Mouse (Mus musculus) stomach, postnatal 0 days (tissue): Measurements from ENCODE around the gene Cd81. TPM values are rescaled to one million over a fixed set of nuclear protein-coding genes. Genes with fewer than 3 reads are reported as not detected.

ENCODE experiments used
- ATAC-seq: fragments of 200-750 bp; cut with Nextera tagmentation; 2 replicates; pipeline ENCODE4 v1.8.0; 2017; ENCODE audit not compliant: low FRiP score, low TSS enrichment
- DNase-seq: peaks from one replicate; pipeline ENCODE4 v3.0.0-alpha.2; 2016; ENCODE audit warnings: low spot score
- H3K27ac ChIP-seq: fragments of 300-500 bp; sonication (generic); replicated peaks from 2 replicates; pipeline ENCODE4 v1.5.1; 2014; ENCODE audit warnings: mild to moderate bottlenecking, control low read depth
- H3K27me3 ChIP-seq: fragments of 300-500 bp; sonication (generic); 2 replicates; pipeline ENCODE4 v1.6.1; 2014; ENCODE audit warnings: low read length; ENCODE audit not compliant: control insufficient read depth, insufficient read depth
- H3K36me3 ChIP-seq: fragments of 300-500 bp; sonication (generic); 2 replicates; pipeline ENCODE4 v1.6.1; 2014; ENCODE audit warnings: low read length, mixed read lengths; ENCODE audit not compliant: control insufficient read depth, insufficient read depth
- H3K4me1 ChIP-seq: fragments of 300-500 bp; sonication (generic); replicated peaks from 2 replicates; pipeline ENCODE4 v1.6.1; 2014; ENCODE audit warnings: antibody characterized with exemption; ENCODE audit not compliant: control insufficient read depth, insufficient read depth
- H3K4me2 ChIP-seq: fragments of 300-500 bp; sonication (generic); replicated peaks from 2 replicates; pipeline ENCODE4 v1.6.1; 2014; ENCODE audit warnings: low read depth, mild to moderate bottlenecking, control low read depth, moderate library complexity
- H3K4me3 ChIP-seq: fragments of 300-500 bp; sonication (generic); 2 replicates; pipeline ENCODE4 v1.5.1; 2014; ENCODE audit warnings: low read depth, low read length, control low read depth
- H3K9ac ChIP-seq: fragments of 300-500 bp; sonication (generic); 2 replicates; pipeline ENCODE4 v1.6.1; 2014; ENCODE audit warnings: mild to moderate bottlenecking, low read length, control low read depth, mixed read lengths
- H3K9me3 ChIP-seq: fragments of 300-500 bp; sonication (generic); 2 replicates; pipeline ENCODE4 v1.6.1; 2016; ENCODE audit warnings: low read length; ENCODE audit not compliant: control insufficient read depth
- CTCF ChIP-seq: IDR thresholded peaks from 2 replicates; pipeline ENCODE4 v1.5.1; 2016; ENCODE audit warnings: antibody characterized with exemption, low read depth, mild to moderate bottlenecking, moderate library complexity
- EP300 ChIP-seq: optimal IDR thresholded peaks from 2 replicates; pipeline ENCODE3; 2016; ENCODE audit warnings: antibody characterized with exemption
- WGBS: fragments of 180-500 bp; shearing (Covaris S2); extraction: QIAGEN DNeasy Blood & Tissue Kit; methylation state at CpG from one replicate; pipeline ENCODE4 v1.1.7; 2014; 5-methylcytosine and 5-hydroxymethylcytosine counted together
- polyA plus RNA-seq: library from polyadenylated mRNA; unstranded; fragments of >200 nt; fragmentation: Nextera tagmentation; extraction: Ambion mirVana; gene quantifications from 2 replicates; pipeline ENCODE4 v1.2.1, GENCODE M21; 2015

Cd81 gene
- polyA plus RNA-seq, 1 experiment from 2014 or later = 381 TPM

GRCm38 (mm10) chr7:143017181-143017580 is 35.4 kb upstream of the Cd81 start:
- H3K4me3 ChIP-seq = no peak overlapping the region
- ATAC-seq (no peak), DNase-seq (no peak)
- H3K36me3 ChIP-seq = no peaks in the 10 kb centered on the region
- TF ChIP-seq CTCF (no peak), EP300 (no peak)
- H3K27me3 ChIP-seq = no peaks in the 10 kb centered on the region
- WGBS = 78% methylated on average over 4 of the region's 4 CpGs
- H3K4me2 ChIP-seq = no peak overlapping the region
- H3K9me3 ChIP-seq = no peaks in the 10 kb centered on the region
- H3K9ac ChIP-seq = no peak overlapping the region
- peaks cover 20% of the 10 kb centered on the region for H3K4me1 ChIP-seq
- H3K27ac ChIP-seq = no peak overlapping the region

GRCm38 (mm10) chr7:143020040-143020439 is 32.5 kb upstream of the Cd81 start:
- no peak for ATAC-seq
- no peak overlapping the region for H3K4me2 ChIP-seq
- no peak overlapping the region for H3K27ac ChIP-seq
- TF ChIP-seq EP300 = no peak
- TF ChIP-seq CTCF = no peak
- H3K4me1 ChIP-seq = peaks cover 13% of the 10 kb centered on the region
- H3K9ac ChIP-seq = no peak overlapping the region
- no peaks in the 10 kb centered on the region for H3K9me3 ChIP-seq
- H3K4me3 ChIP-seq = no peak overlapping the region
- no peaks in the 10 kb centered on the region for H3K36me3 ChIP-seq
- DNase-seq = no peak
- H3K27me3 ChIP-seq = no peaks in the 10 kb centered on the region

GRCm38 (mm10) chr7:143020764-143021163 is 31.8 kb upstream of the Cd81 start:
- Histone ChIP-seq H3K36me3 (no peaks in the 10 kb centered on the region), H3K4me3 (no peak overlapping the region), H3K9me3 (no peaks in the 10 kb centered on the region), H3K27me3 (no peaks in the 10 kb centered on the region), H3K4me1 (peaks cover 10% of the 10 kb centered on the region), H3K9ac (no peak overlapping the region), H3K4me2 (no peak overlapping the region), H3K27ac (no peak overlapping the region; the same call in 1 of the 2 replicates)
- DNase-seq (no peak), ATAC-seq (no peak)
- WGBS = 68% methylated on average over 3 of the region's 3 CpGs
- TF ChIP-seq CTCF (no peak), EP300 (no peak)

GRCm38 (mm10) chr7:143021356-143022164 is 31.0 kb upstream of the Cd81 start:
- peak; percentile 89 for ATAC-seq
- H3K27ac ChIP-seq = peak overlapping the region; percentile 69

GRCm38 (mm10) chr7:143023499-143023898 is 29.0 kb upstream of the Cd81 start:
- Histone ChIP-seq H3K36me3 (no peaks in the 10 kb centered on the region), H3K4me3 (no peak overlapping the region), H3K27ac (no peak overlapping the region), H3K4me2 (no peak overlapping the region), H3K9ac (no peak overlapping the region), H3K27me3 (no peaks in the 10 kb centered on the region), H3K9me3 (no peaks in the 10 kb centered on the region), H3K4me1 (no peaks in the 10 kb centered on the region)
- TF ChIP-seq CTCF (no peak), EP300 (no peak)
- no peak for DNase-seq
- ATAC-seq = no peak
- 87% methylated on average over 2 of the region's 2 CpGs for whole genome bisulfite sequencing

More at GRCm38 (mm10) chr7:143021356-143022164, 31.0 kb upstream of the Cd81 start:
- H3K4me3 ChIP-seq = no peak overlapping the region
- H3K4me1 ChIP-seq = peaks cover 4% of the 10 kb centered on the region
- DNase-seq = peak; percentile 60
- H3K9me3 ChIP-seq = no peaks in the 10 kb centered on the region
- no peak overlapping the region for H3K9ac ChIP-seq
- WGBS = 41% methylated on average over 5 of the region's 5 CpGs
- TF ChIP-seq CTCF = no peak
- no peak for TF ChIP-seq EP300
- H3K36me3 ChIP-seq = no peaks in the 10 kb centered on the region
- H3K4me2 ChIP-seq = no peak overlapping the region
- no peaks in the 10 kb centered on the region for H3K27me3 ChIP-seq

- DNase-seq (no peak), ATAC-seq (no peak)
- Histone ChIP-seq H3K4me1 (no peaks in the 10 kb centered on the region), H3K9ac (no peak overlapping the region), H3K9me3 (no peaks in the 10 kb centered on the region), H3K27me3 (no peaks in the 10 kb centered on the region), H3K4me2 (no peak overlapping the region), H3K36me3 (no peaks in the 10 kb centered on the region), H3K27ac (no peak overlapping the region), H3K4me3 (no peak overlapping the region)
- WGBS = 78% methylated on average over 1 of the region's 1 CpGs
- no peak for TF ChIP-seq EP300
- TF ChIP-seq CTCF = no peak
Measured at GRCm38 (mm10) chr7:143024293-143024692, 28.2 kb upstream of the Cd81 start.
